Mouse (Mus musculus) lung, adult 2 months (tissue): ENCODE data around the gene Szrd1. TPM values are rescaled to one million over a fixed set of nuclear protein-coding genes. Genes with fewer than 3 reads are reported as not detected.
A peak's percentile ranks its signal among the peaks of the same experiment; 100 is the strongest.
"Not testable (repeated sequence)": the region's sequence is repeated elsewhere in the genome, so short reads cannot be mapped to it uniquely, and the experiment has no call there.

Source experiments
- DNase-seq: peaks from one replicate; pipeline ENCODE4 v3.0.0; 2022
- H3K4me1 ChIP-seq: fragments of 200-500 bp; 2 replicates; pipeline ENCODE4 v1.6.1; 2011; ENCODE audit warnings: low read length; ENCODE audit not compliant: control insufficient read depth, insufficient read depth
- H3K4me3 ChIP-seq: fragments of 200-500 bp; replicated peaks from 2 replicates; pipeline ENCODE3; 2011; ENCODE audit warnings: low read depth, mild to moderate bottlenecking, control low read depth, low read length; ENCODE audit errors: extremely low read depth
- CTCF ChIP-seq: fragments of 200-500 bp; IDR thresholded peaks from 2 replicates; pipeline ENCODE4 v1.5.1; 2011; ENCODE audit warnings: mild to moderate bottlenecking, low read length, control low read depth; ENCODE audit not compliant: insufficient read depth
- POLR2A ChIP-seq: fragments of 200-500 bp; IDR thresholded peaks from 2 replicates; pipeline ENCODE4 v1.6.1; 2011; ENCODE audit warnings: low read depth, mild to moderate bottlenecking, control low read depth, low read length, borderline replicate concordance; ENCODE audit errors: extremely low read depth
- WGBS: fragments of 180-500 bp; shearing (Covaris S2); methylation state at CpG from one replicate; pipeline ENCODE4 v1.1.7; 2018; 5-methylcytosine and 5-hydroxymethylcytosine counted together
- polyA plus RNA-seq: library from polyadenylated mRNA; depleted of rRNA; stranded (reverse); fragments of >200 nt; gene quantifications from 2 replicates; pipeline ENCODE4 v1.2.3, GENCODE M21; 2012

The Szrd1 gene
- polyA plus RNA-seq, 1 experiment: 56.4 TPM

GRCm38 (mm10) chr4:141149116-141149515 lies 9.5 kb upstream of the Szrd1 start:
- 12% methylated on average over 7 of the region's 7 CpGs for WGBS
- DNase-seq: no peak
- TF ChIP-seq POLR2A: no peak
- no peak for TF ChIP-seq CTCF
- H3K4me1 ChIP-seq: peaks cover 7% of the 10 kb centered on the region
- no peak overlapping the region for H3K4me3 ChIP-seq

GRCm38 (mm10) chr4:141148009-141148801 lies 8.6 kb upstream of the Szrd1 start:
- peaks cover 7% of the 10 kb centered on the region for H3K4me1 ChIP-seq

GRCm38 (mm10) chr4:141147112-141148008 lies 7.8 kb upstream of the Szrd1 start, which contains the start of gene Fbxo42:
TSS of gene Fbxo42 (plus strand) at chr4:141147913.
- peaks cover 7% of the 10 kb centered on the region for H3K4me1 ChIP-seq
- TF ChIP-seq CTCF (peak; percentile 36), POLR2A (peak; percentile 77; the same call in 1 of the 2 replicates)
- DNase-seq: peak; percentile 95
- H3K4me3 ChIP-seq: peak within 1 kb of the TSS; percentile 85
- WGBS: 3% methylated on average over 58 of the region's 58 CpGs

More at GRCm38 (mm10) chr4:141148009-141148801, 8.6 kb upstream of the Szrd1 start:
- TF ChIP-seq POLR2A (no peak), CTCF (no peak)
- DNase-seq: peak; percentile 52
- H3K4me3 ChIP-seq: peak overlapping the region; percentile 85
- WGBS: 1% methylated on average over 64 of the region's 66 CpGs

- no peak for DNase-seq
- 89% methylated on average over 6 of the region's 6 CpGs for WGBS
- no peak overlapping the region for H3K4me3 ChIP-seq
- TF ChIP-seq POLR2A (no peak), CTCF (no peak)
- H3K4me1 ChIP-seq: peaks cover 7% of the 10 kb centered on the region
Observed at GRCm38 (mm10) chr4:141146491-141147033, 7.0 kb upstream of the Szrd1 start.

DNA sequence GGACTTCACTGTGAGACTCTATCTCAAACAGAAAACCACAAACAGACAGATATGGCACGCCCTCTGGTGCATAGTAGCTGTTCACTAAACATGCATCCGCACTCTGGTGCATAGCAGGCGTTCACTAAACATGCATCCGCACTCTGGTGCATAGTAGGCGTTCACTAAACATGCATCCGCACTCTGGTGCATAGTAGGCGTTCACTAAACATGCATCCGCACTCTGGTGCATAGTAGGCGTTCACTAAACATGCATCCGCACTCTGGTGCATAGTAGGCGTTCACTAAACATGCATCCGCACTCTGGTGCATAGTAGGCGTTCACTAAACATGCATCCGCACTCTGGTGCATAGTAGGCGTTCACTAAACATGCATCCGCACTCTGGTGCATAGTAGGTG lies 5.5 kb upstream of the Szrd1 start:
- not testable (repeated sequence) for H3K4me1 ChIP-seq, H3K4me3 ChIP-seq, DNase-seq
- WGBS: 92% methylated on average over 11 of the region's 16 CpGs

GRCm38 (mm10) chr4:141142285-141142811 lies 2.8 kb upstream of the Szrd1 start:
- DNase-seq: peak; percentile 74
- Histone ChIP-seq H3K4me1 (peaks cover 2% of the 10 kb centered on the region), H3K4me3 (peak overlapping the region; percentile 42)
- peak; percentile 60 for TF ChIP-seq CTCF
- no peak for TF ChIP-seq POLR2A
- WGBS: 13% methylated on average over 9 of the region's 9 CpGs

- no peak overlapping the region for H3K4me3 ChIP-seq
- H3K4me1 ChIP-seq: peaks cover 11% of the 10 kb centered on the region
- DNase-seq: no peak
- WGBS: 87% methylated on average over 6 of the region's 6 CpGs
- TF ChIP-seq POLR2A (no peak), CTCF (no peak)
Observed at GRCm38 (mm10) chr4:141140967-141141366, 1.4 kb upstream of the Szrd1 start.

GRCm38 (mm10) chr4:141140354-141140753 lies 779 bp upstream of the Szrd1 start:
- peaks cover 13% of the 10 kb centered on the region for H3K4me1 ChIP-seq
- H3K4me3 ChIP-seq, DNase-seq: not testable (repeated sequence)
- WGBS: 82% methylated on average over 9 of the region's 9 CpGs

- WGBS: 1% methylated on average over 29 of the region's 29 CpGs
- TF ChIP-seq CTCF: no peak
- no peak for TF ChIP-seq POLR2A
- Histone ChIP-seq H3K4me1 (peaks cover 22% of the 10 kb centered on the region), H3K4me3 (peak overlapping the region; percentile 95)
- no peak for DNase-seq
Observed at GRCm38 (mm10) chr4:141138425-141139115, 1.0 kb downstream of the Szrd1 start.

DNA sequence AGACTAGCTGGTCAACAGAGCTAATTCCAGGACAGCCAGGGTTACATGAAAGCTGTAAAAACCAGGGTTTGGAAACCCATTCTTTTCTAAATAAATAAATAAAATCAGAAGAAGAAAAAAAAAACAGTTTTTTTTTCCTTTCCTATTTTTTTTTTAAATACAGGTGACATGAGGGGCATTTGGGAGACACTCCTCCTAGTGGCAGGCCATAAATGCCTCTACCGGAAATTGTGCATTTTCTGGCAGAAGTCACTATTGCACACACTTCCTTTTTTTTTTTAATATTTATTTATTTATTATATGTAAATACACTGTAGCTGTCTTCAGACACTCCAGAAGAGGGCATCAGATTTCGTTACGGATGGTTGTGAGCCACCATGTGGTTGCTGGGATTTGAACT lies 1.8 kb downstream of the Szrd1 start:
- 23% methylated on average over 3 of the region's 3 CpGs for WGBS
- H3K4me1 ChIP-seq: peaks cover 25% of the 10 kb centered on the region
- not testable (repeated sequence) for DNase-seq, H3K4me3 ChIP-seq
